Mouse (Mus musculus) heart, embryonic 11.5 days (tissue): Measurements from ENCODE around the gene Olfr91. TPM values are rescaled to one million over a fixed set of nuclear protein-coding genes. Genes with fewer than 3 reads are reported as not detected.
"Not testable (repeated sequence)": the region's sequence is repeated elsewhere in the genome, so short reads cannot be mapped to it uniquely, and the experiment has no call there.

Experiments
- ATAC-seq: fragments of 200-750 bp; cut with Nextera tagmentation; replicated peaks from 2 replicates; pipeline ENCODE4 v1.8.0; 2017; ENCODE audit warnings: moderate library complexity; ENCODE audit not compliant: insufficient number of reproducible peaks, low FRiP score, low TSS enrichment
- H3K27ac ChIP-seq: fragments of 300-500 bp; sonication (generic); 2 replicates; pipeline ENCODE4 v1.5.1; 2014; ENCODE audit warnings: mild to moderate bottlenecking, low read depth, low read length
- H3K27me3 ChIP-seq: fragments of 300-500 bp; sonication (generic); 2 replicates; pipeline ENCODE4 v1.6.1; 2014; ENCODE audit warnings: mild to moderate bottlenecking, low read length, mixed read lengths; ENCODE audit not compliant: control insufficient read depth, insufficient read depth
- H3K36me3 ChIP-seq: fragments of 300-500 bp; sonication (generic); 2 replicates; pipeline ENCODE4 v1.6.1; 2014; ENCODE audit warnings: mild to moderate bottlenecking, low read length, moderate library complexity, mixed read lengths; ENCODE audit not compliant: control insufficient read depth, insufficient read depth
- H3K4me1 ChIP-seq: fragments of 300-500 bp; sonication (generic); 2 replicates; pipeline ENCODE4 v1.6.1; 2014; ENCODE audit warnings: low read length; ENCODE audit not compliant: control insufficient read depth, insufficient read depth
- H3K4me2 ChIP-seq: fragments of 300-500 bp; sonication (generic); 2 replicates; pipeline ENCODE4 v1.6.1; 2014; ENCODE audit warnings: mild to moderate bottlenecking, moderate library complexity
- H3K4me3 ChIP-seq: fragments of 300-500 bp; sonication (generic); 2 replicates; pipeline ENCODE4 v1.5.1; 2014; ENCODE audit warnings: low read depth, low read length
- H3K9ac ChIP-seq: fragments of 300-500 bp; sonication (generic); 2 replicates; pipeline ENCODE4 v1.6.1; 2014; ENCODE audit warnings: mild to moderate bottlenecking, low read depth, low read length, moderate library complexity
- H3K9me3 ChIP-seq: fragments of 300-500 bp; sonication (generic); replicated peaks from 2 replicates; pipeline ENCODE4 v1.6.1; 2016; ENCODE audit warnings: low read length; ENCODE audit not compliant: control insufficient read depth
- WGBS: fragments of 180-500 bp; shearing (Covaris S2); extraction: QIAGEN DNeasy Blood & Tissue Kit; methylation state at CpG from one replicate; pipeline ENCODE4 v1.1.7; 2014; ENCODE audit not compliant: insufficient replicate concordance; 5-methylcytosine and 5-hydroxymethylcytosine counted together
- polyA plus RNA-seq: library from polyadenylated mRNA; unstranded; fragments of >200 nt; fragmentation: Nextera tagmentation; extraction: Ambion mirVana; gene quantifications from 2 replicates; pipeline ENCODE4 v1.2.1, GENCODE M21; 2014

Olfr91 gene
- polyA plus RNA-seq = not detected in 2 replicates

- no peaks in the 10 kb centered on the region for H3K9me3 ChIP-seq
- no peak for ATAC-seq
- H3K4me3 ChIP-seq = no peak within 1 kb of the TSS
- H3K9ac ChIP-seq = no peak within 1 kb of the TSS
- WGBS = 68% methylated on average over 1 of the region's 1 CpGs
- H3K36me3 ChIP-seq = no peaks in the 10 kb centered on the region
- no peak within 1 kb of the TSS for H3K27ac ChIP-seq
- H3K27me3 ChIP-seq = no peaks in the 10 kb centered on the region
- H3K4me2 ChIP-seq = no peak within 1 kb of the TSS
- no peaks in the 10 kb centered on the region for H3K4me1 ChIP-seq
Measured at GRCm38 (mm10) chr17:37098178-37098577, at the start of gene Olfr91. TSS of gene Olfr91 (minus strand) at chr17:37098278.

- H3K4me3 ChIP-seq, H3K4me1 ChIP-seq, H3K27ac ChIP-seq, H3K4me2 ChIP-seq, ATAC-seq, H3K36me3 ChIP-seq, H3K9ac ChIP-seq, H3K9me3 ChIP-seq, H3K27me3 ChIP-seq: not testable (repeated sequence)
- WGBS = 72% methylated on average over 4 of the region's 4 CpGs
Measured at GRCm38 (mm10) chr17:37131366-37131765, 33.3 kb upstream of the Olfr91 start.

GRCm38 (mm10) chr17:37119988-37120387 is 21.9 kb upstream of the Olfr91 start, which contains the start of gene Olfr92:
TSS of gene Olfr92 (minus strand) at chr17:37120088.
- Histone ChIP-seq H3K27ac (no peak within 1 kb of the TSS), H3K9me3 (no peaks in the 10 kb centered on the region), H3K4me1 (no peaks in the 10 kb centered on the region), H3K4me2 (no peak within 1 kb of the TSS), H3K9ac (no peak within 1 kb of the TSS), H3K27me3 (no peaks in the 10 kb centered on the region), H3K36me3 (no peaks in the 10 kb centered on the region), H3K4me3 (no peak within 1 kb of the TSS)
- no peak for ATAC-seq
- WGBS = 71% methylated on average over 2 of the region's 2 CpGs

GRCm38 (mm10) chr17:37093289-37093688 is 4.8 kb downstream of the Olfr91 start:
- H3K4me1 ChIP-seq = no peaks in the 10 kb centered on the region
- 75% methylated on average over 5 of the region's 5 CpGs for WGBS
- no peak overlapping the region for H3K27ac ChIP-seq
- no peak overlapping the region for H3K9ac ChIP-seq
- ATAC-seq = no peak
- no peaks in the 10 kb centered on the region for H3K9me3 ChIP-seq
- no peak overlapping the region for H3K4me2 ChIP-seq
- H3K36me3 ChIP-seq = no peaks in the 10 kb centered on the region
- no peak overlapping the region for H3K4me3 ChIP-seq
- no peaks in the 10 kb centered on the region for H3K27me3 ChIP-seq

- H3K9ac ChIP-seq = no peak overlapping the region
- H3K4me1 ChIP-seq = no peaks in the 10 kb centered on the region
- no peaks in the 10 kb centered on the region for H3K27me3 ChIP-seq
- no peaks in the 10 kb centered on the region for H3K36me3 ChIP-seq
- H3K4me2 ChIP-seq = no peak overlapping the region
- no peaks in the 10 kb centered on the region for H3K9me3 ChIP-seq
- no peak overlapping the region for H3K27ac ChIP-seq
- no peak overlapping the region for H3K4me3 ChIP-seq
- 73% methylated on average over 1 of the region's 1 CpGs for WGBS
- no peak for ATAC-seq
Measured at GRCm38 (mm10) chr17:37092198-37092597, 5.9 kb downstream of the Olfr91 start.

- no peak for ATAC-seq
- H3K36me3 ChIP-seq = no peaks in the 10 kb centered on the region
- H3K4me2 ChIP-seq = no peak within 1 kb of the TSS
- H3K27ac ChIP-seq = no peak within 1 kb of the TSS
- H3K9me3 ChIP-seq = no peaks in the 10 kb centered on the region
- H3K9ac ChIP-seq = no peak within 1 kb of the TSS
- no peaks in the 10 kb centered on the region for H3K4me1 ChIP-seq
- H3K4me3 ChIP-seq = no peak within 1 kb of the TSS
- no peaks in the 10 kb centered on the region for H3K27me3 ChIP-seq
Measured at GRCm38 (mm10) chr17:37088399-37088798, 9.7 kb downstream of the Olfr91 start, which contains the start of gene Olfr90. TSS of gene Olfr90 (minus strand) at chr17:37088499.

GRCm38 (mm10) chr17:37085545-37085944 is 12.5 kb downstream of the Olfr91 start:
- Histone ChIP-seq H3K9ac (no peak overlapping the region), H3K4me1 (no peaks in the 10 kb centered on the region), H3K36me3 (no peaks in the 10 kb centered on the region), H3K27ac (no peak overlapping the region), H3K4me2 (no peak overlapping the region), H3K9me3 (no peaks in the 10 kb centered on the region), H3K4me3 (no peak overlapping the region), H3K27me3 (no peaks in the 10 kb centered on the region)
- 66% methylated on average over 10 of the region's 10 CpGs for WGBS
- ATAC-seq = no peak

- no peak overlapping the region for H3K27ac ChIP-seq
- no peaks in the 10 kb centered on the region for H3K27me3 ChIP-seq
- H3K4me1 ChIP-seq = no peaks in the 10 kb centered on the region
- H3K4me3 ChIP-seq = no peak overlapping the region
- WGBS = 61% methylated on average over 5 of the region's 5 CpGs
- no peaks in the 10 kb centered on the region for H3K36me3 ChIP-seq
- ATAC-seq = no peak
- no peak overlapping the region for H3K9ac ChIP-seq
- H3K9me3 ChIP-seq = no peaks in the 10 kb centered on the region
- H3K4me2 ChIP-seq = no peak overlapping the region
Measured at GRCm38 (mm10) chr17:37084632-37085031, 13.4 kb downstream of the Olfr91 start.

GRCm38 (mm10) chr17:37083327-37083726 is 14.8 kb downstream of the Olfr91 start:
- Histone ChIP-seq H3K4me3 (no peak overlapping the region), H3K4me1 (no peaks in the 10 kb centered on the region), H3K9me3 (no peaks in the 10 kb centered on the region), H3K9ac (no peak overlapping the region), H3K4me2 (no peak overlapping the region), H3K27ac (no peak overlapping the region), H3K27me3 (no peaks in the 10 kb centered on the region), H3K36me3 (no peaks in the 10 kb centered on the region)
- no peak for ATAC-seq
- WGBS = 2% methylated on average over 8 of the region's 8 CpGs
